Mouse (Mus musculus) neural tube, embryonic 14.5 days (tissue): ENCODE measurements at regions not wholly inside any gene's neighbourhood (a gene's known extent, or its start where the extent isn't known, plus 50 kb on each side); places are given as distances from the start of the nearest gene placed in this dataset.

ENCODE experiments used
- ATAC-seq: fragments of 200-750 bp; cut with Nextera tagmentation; 2 replicates; pipeline ENCODE4 v1.8.0; 2017; ENCODE audit warnings: low read depth, mild to moderate bottlenecking, moderate TSS enrichment, moderate library complexity
- H3K27ac ChIP-seq: fragments of 300-500 bp; sonication (generic); 2 replicates; pipeline ENCODE4 v1.5.1; 2014; ENCODE audit warnings: low read depth, mild to moderate bottlenecking, control low read depth, low read length, moderate library complexity, mixed read lengths
- H3K27me3 ChIP-seq: fragments of 300-500 bp; sonication (generic); 2 replicates; pipeline ENCODE4 v1.6.1; 2014; ENCODE audit warnings: low read length; ENCODE audit not compliant: control insufficient read depth, insufficient read depth
- H3K36me3 ChIP-seq: fragments of 300-500 bp; sonication (generic); 2 replicates; pipeline ENCODE4 v1.6.1; 2014; ENCODE audit warnings: low read length, mixed read lengths; ENCODE audit not compliant: control insufficient read depth, insufficient read depth
- H3K4me1 ChIP-seq: fragments of 300-500 bp; sonication (generic); 2 replicates; pipeline ENCODE4 v1.6.1; 2014; ENCODE audit warnings: low read length; ENCODE audit not compliant: control insufficient read depth, insufficient read depth
- H3K4me2 ChIP-seq: fragments of 300-500 bp; sonication (generic); 2 replicates; pipeline ENCODE4 v1.6.1; 2014; ENCODE audit warnings: mild to moderate bottlenecking, low read depth, low read length, control low read depth
- H3K4me3 ChIP-seq: fragments of 300-500 bp; sonication (generic); 2 replicates; pipeline ENCODE4 v1.5.1; 2014; ENCODE audit warnings: low read depth, low read length, control low read depth, mixed read lengths
- H3K9ac ChIP-seq: fragments of 300-500 bp; sonication (generic); replicated peaks from 2 replicates; pipeline ENCODE4 v1.6.1; 2014; ENCODE audit warnings: low read depth, mild to moderate bottlenecking, control low read depth, low read length, mixed read lengths
- H3K9me3 ChIP-seq: fragments of 300-500 bp; sonication (generic); 2 replicates; pipeline ENCODE4 v1.6.1; 2016; ENCODE audit warnings: low read length; ENCODE audit not compliant: control insufficient read depth
- WGBS: fragments of 180-500 bp; shearing (Covaris S2); extraction: QIAGEN DNeasy Blood & Tissue Kit; methylation state at CpG from one replicate; pipeline ENCODE4 v1.1.7; 2014; 5-methylcytosine and 5-hydroxymethylcytosine counted together

DNA sequence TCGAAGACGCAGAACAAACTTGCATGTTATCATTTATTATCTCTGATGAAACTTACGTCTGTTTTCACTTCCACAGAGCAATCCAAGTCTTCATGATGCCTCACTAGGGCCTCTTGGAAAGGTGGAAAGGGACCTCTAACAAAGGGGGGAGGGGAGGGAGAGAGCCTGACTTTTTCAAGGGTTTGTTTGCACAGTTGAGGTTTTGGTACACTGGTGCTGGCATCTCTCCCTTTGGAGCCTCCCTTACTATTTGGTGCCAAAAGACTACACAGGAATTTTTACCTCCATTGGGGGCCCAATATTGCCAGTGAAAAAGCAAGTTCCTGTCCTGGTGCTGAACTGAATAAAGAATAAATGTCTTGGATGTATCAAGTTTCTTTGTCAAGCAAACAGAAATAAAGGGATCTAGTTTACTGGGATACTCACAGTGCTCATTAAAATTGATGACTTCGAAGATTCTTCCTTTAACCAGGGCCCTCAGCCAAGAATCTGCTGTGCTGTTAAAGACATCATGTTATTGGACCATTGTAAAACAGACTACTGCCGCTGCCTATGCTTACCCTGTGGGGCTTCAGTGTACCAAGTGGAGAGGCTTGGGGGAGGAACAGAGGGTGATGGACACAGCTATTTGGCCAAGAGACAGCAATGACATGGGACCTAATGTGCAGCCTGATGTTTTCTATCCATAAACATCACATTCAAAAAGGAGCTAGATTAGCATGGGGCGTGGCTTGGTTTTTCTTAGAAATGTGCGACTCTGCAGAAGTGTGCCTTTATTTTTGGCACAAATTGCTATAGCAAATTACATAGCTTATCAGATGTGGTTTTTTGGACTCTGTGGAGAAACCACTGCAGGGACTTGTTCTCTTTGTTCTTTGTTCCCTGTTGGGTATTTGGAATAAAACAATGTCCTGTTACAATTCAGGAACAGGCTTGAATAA, 160.3 kb upstream of the Cited2 start:
- H3K4me2 ChIP-seq = no peak overlapping the region
- H3K4me3 ChIP-seq = no peak overlapping the region
- H3K36me3 ChIP-seq = no peaks in the 10 kb centered on the region
- WGBS = 73% methylated on average over 7 of the region's 7 CpGs
- no peak overlapping the region for H3K27ac ChIP-seq
- ATAC-seq = no peak
- no peaks in the 10 kb centered on the region for H3K27me3 ChIP-seq
- H3K4me1 ChIP-seq = no peaks in the 10 kb centered on the region
- no peaks in the 10 kb centered on the region for H3K9me3 ChIP-seq
- no peak overlapping the region for H3K9ac ChIP-seq

DNA sequence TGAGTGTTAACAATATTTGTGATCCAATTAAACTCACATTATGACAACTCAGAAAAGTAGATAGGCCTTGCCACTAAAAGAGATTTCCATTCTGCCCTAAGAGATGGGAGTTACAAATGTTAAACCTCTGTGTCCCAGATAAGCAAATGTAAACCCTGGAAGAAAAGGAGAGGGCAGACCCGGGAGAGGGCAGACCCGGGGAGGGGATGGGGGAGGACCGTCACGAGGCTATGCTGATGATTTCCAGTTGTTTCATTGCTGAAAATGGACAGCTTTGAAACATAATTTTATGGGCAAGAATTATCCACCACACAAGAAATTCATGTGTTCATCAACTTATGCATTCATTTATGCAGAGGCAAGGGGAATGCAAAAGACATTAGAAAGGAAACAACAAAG, 159.7 kb upstream of the Cited2 start:
- H3K27ac ChIP-seq = no peak overlapping the region
- H3K36me3 ChIP-seq = no peaks in the 10 kb centered on the region
- H3K4me3 ChIP-seq = no peak overlapping the region
- H3K4me2 ChIP-seq = no peak overlapping the region
- no peak overlapping the region for H3K9ac ChIP-seq
- no peaks in the 10 kb centered on the region for H3K9me3 ChIP-seq
- no peak for ATAC-seq
- 67% methylated on average over 4 of the region's 4 CpGs for WGBS
- no peaks in the 10 kb centered on the region for H3K4me1 ChIP-seq
- no peaks in the 10 kb centered on the region for H3K27me3 ChIP-seq

DNA sequence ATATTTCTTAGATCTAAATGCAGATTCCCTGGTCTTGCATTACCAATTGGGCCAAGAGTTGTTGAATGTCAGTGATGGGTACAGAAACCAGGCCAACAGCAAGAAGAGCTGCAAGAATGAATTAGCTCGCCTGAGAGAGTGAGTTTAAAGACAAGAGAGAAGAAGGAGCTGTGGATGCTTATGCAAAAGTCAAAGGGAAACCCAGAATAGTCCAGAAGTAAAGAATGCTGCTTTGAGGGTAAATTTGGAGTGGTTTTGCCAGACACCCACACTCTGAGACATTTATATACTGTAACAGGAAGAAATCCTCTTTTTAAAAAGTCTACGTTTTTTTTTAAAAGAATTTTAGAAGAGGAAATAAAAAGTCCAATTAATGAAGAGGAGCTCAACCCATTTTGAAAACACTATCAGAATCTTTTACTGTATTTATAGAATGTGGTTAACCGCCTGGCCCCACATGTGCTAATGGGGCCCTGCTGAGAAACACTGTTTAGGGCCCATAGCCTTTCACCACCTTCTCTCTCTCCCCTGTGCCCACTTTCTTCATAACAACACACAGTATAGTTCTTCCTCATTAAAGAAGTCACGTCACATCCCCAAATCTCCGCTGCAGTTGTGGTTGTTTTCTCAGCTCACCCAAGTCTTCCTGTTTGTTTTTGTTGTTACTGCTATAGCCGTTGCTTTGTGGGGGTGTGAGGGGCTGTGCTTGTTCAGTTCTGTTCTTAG, 158.0 kb upstream of the Cited2 start:
- ATAC-seq = no peak
- H3K4me2 ChIP-seq = no peak overlapping the region
- 58% methylated on average over 6 of the region's 6 CpGs for WGBS
- no peaks in the 10 kb centered on the region for H3K36me3 ChIP-seq
- no peak overlapping the region for H3K27ac ChIP-seq
- H3K27me3 ChIP-seq = no peaks in the 10 kb centered on the region
- no peak overlapping the region for H3K9ac ChIP-seq
- no peaks in the 10 kb centered on the region for H3K9me3 ChIP-seq
- H3K4me1 ChIP-seq = no peaks in the 10 kb centered on the region
- no peak overlapping the region for H3K4me3 ChIP-seq

DNA sequence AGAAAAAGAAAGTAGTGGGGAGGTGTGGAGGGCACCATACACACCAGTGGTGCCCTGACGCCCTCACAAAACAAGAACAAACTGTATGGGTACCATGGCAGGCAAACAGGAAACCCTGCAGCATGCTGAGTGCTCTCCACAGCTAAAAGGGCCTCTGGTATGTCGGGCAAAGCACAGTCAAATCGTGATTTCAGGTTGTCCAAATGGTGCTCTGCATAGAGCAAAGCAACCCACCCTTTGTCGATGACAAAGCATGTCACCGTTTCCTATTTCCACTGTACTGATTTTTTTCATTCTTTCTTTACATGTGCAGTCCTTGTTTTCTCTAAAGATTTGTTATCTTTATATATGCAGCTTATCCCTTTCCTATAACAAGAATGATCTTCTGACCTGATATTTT, 156.0 kb upstream of the Cited2 start:
- whole genome bisulfite sequencing = 93% methylated on average over 5 of the region's 5 CpGs
- Histone ChIP-seq H3K27ac (no peak overlapping the region), H3K36me3 (no peaks in the 10 kb centered on the region), H3K27me3 (no peaks in the 10 kb centered on the region), H3K4me2 (no peak overlapping the region), H3K9ac (no peak overlapping the region), H3K4me1 (no peaks in the 10 kb centered on the region), H3K9me3 (no peaks in the 10 kb centered on the region), H3K4me3 (no peak overlapping the region)
- ATAC-seq = no peak

DNA sequence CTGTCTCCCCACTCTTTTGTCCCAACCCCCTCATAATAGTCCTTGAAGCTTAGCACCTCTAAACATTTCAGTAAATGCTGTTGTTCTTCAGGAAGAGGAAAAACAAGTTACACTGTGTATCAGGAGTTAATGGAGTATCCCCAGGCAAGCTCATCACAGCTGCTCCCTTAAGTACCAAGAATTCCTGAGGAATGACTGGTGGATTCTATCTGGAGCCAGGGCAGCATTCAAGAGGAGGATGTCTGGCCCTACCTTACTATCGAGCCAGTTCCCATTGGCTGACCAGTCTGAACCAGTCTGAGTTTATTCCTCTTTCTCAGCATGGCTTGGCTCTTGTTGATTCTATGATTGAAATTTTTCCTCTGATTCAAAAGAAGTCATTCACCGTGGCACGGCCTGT, 155.4 kb upstream of the Cited2 start:
- Histone ChIP-seq H3K4me1 (no peaks in the 10 kb centered on the region), H3K4me3 (no peak overlapping the region), H3K27ac (no peak overlapping the region), H3K36me3 (no peaks in the 10 kb centered on the region), H3K9ac (no peak overlapping the region), H3K27me3 (no peaks in the 10 kb centered on the region), H3K9me3 (no peaks in the 10 kb centered on the region), H3K4me2 (no peak overlapping the region)
- no peak for ATAC-seq
- WGBS = 90% methylated on average over 3 of the region's 3 CpGs

DNA sequence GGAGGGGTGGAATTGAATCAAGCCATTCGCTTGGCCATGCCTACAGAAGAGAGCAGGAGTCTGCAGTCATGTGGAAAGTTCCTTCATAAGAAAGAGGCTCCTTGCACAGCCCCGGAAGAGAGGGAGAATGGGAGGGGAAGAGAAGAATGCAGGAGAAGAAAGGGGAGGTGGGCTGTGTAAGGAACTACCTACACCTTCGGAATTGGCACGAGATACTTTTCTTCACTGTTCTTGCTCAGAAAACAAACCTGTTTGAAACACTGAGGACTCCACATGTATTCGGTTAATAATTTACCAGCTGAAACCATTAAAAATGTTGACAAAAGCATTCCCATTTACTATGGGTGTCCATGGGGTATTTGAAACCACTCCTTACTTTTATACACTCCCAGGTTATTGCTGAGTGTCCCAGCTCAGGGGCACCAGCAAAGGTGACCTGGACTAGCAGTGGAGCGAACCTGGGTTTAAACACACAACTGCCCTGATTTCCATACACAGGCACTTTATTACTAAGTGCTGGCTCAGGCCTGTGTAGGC, 153.4 kb upstream of the Cited2 start:
- Histone ChIP-seq H3K4me3 (no peak overlapping the region), H3K36me3 (no peaks in the 10 kb centered on the region), H3K27me3 (no peaks in the 10 kb centered on the region), H3K27ac (no peak overlapping the region), H3K9ac (no peak overlapping the region), H3K9me3 (no peaks in the 10 kb centered on the region), H3K4me2 (no peak overlapping the region), H3K4me1 (no peaks in the 10 kb centered on the region)
- 85% methylated on average over 6 of the region's 6 CpGs for WGBS
- no peak for ATAC-seq

DNA sequence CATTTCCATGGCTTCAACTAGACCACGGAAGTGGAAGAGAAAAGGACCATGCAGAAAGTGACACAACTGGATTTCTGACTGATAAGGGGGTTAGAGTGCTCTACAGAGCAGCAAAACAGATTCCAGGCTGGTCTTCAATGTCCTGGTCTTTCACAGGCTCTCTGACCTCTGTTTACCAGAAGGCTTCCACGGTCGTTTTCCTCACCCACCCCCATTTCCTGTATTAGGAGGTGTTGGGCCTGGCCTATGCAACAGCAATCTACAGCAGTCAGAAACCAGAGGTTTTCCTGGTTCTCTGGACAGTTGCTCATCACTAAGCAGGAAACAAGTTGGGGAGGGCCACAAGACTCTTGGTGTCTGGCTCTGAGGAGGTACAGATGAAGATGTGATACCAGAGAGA, 148.1 kb upstream of the Cited2 start:
- 77% methylated on average over 3 of the region's 3 CpGs for WGBS
- ATAC-seq = no peak
- Histone ChIP-seq H3K4me3 (no peak overlapping the region), H3K9me3 (no peaks in the 10 kb centered on the region), H3K27ac (no peak overlapping the region), H3K4me2 (no peak overlapping the region), H3K36me3 (no peaks in the 10 kb centered on the region), H3K4me1 (no peaks in the 10 kb centered on the region), H3K27me3 (no peaks in the 10 kb centered on the region), H3K9ac (no peak overlapping the region)

DNA sequence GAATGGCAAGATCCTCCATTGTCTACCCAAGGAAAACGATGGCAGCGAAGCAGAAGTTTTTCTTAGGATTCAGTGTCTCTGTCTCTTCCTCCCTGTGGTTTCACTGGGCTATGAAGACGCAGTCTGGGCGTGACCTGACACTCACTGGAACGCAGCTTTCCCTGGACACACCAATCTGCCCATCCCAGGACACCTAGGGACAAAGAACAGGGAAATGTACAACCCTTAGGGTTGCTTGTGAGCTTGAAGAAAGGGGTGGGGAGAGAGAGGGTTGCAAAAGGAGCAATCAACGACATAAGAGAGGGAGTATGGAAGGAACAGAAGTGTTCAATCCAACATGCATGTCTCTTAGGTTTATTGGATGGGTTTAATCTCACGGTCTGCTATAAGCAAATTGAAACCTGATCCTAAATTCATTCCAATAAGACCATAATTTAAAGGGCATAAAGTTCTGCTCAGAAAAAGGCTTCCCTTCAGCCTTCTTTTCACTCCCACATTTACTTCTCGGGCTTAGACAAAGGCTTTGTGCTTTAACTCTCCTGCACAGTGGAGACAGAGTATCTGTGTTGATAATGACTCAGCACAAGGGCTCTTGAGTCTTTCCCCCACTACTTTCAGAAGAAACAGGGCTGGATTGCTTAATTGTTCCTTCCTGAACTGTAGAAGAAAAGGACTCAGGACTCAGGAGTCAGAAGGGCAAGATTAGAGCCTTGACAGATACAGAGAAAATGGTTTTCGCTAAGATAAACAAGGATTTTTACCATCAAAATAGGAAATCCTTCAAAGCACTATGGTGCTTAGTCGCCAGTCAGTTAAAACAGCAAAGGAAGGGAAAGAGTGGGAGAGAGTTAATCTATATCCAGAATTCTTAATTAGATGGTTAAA, 147.3 kb upstream of the Cited2 start:
- Histone ChIP-seq H3K4me2 (no peak overlapping the region), H3K9ac (no peak overlapping the region), H3K36me3 (no peaks in the 10 kb centered on the region), H3K4me3 (no peak overlapping the region), H3K4me1 (no peaks in the 10 kb centered on the region), H3K27me3 (no peaks in the 10 kb centered on the region), H3K9me3 (no peaks in the 10 kb centered on the region), H3K27ac (no peak overlapping the region)
- no peak for ATAC-seq
- 54% methylated on average over 10 of the region's 10 CpGs for WGBS
